Mouse (Mus musculus): ENCODE measurements around the gene Olfr56.
A peak's percentile ranks its signal among the peaks of the same experiment; 100 is the strongest.

Olfr56 gene

DNA sequence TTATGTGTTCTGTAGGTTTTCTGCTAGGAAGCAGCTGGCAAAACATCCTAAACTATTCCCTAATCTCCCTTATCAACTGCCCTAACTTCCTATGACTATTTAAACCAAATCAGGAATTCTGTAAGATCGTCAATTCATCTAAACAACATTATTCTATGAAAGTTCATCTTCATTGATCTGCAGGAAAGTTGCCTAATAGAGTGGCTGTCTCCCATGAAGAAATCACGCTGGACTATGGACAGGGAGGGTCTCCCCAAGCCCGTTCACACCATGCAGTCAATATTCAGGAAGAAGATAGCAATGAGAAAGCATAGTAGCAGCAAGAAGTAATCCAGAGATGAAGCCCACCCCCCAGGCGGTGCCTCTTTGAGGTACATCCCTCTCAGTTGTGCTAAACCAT is 112.5 kb downstream of the Olfr56 start:
- no peak for DNase-seq (ENCODE audit: low read depth, low spot score)

DNA sequence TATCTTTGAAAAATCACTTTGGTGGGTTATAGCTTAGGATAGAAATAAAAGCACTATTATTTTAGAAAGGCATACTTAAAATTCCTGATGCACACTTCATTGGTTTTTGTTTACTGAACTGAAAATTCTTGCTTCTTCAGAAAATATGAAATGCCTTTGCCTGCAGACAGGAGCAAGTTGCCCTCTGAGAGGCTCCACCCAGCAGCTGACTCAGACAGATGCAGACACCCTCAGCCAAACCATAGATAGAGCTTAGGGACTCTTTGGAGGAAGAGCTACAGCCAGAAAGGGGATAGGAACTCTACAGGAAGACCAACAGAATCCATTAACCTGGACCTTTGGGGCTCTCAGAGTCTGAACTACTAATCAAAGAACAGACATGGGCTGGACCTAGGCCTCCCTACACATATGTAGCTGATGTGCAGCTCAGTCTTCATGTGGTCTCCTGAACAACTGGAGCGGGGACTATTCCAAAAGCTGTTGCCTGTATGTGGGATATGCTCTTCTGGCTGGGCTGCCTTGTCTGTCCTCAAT is 113.4 kb downstream of the Olfr56 start:
- DNase-seq (ENCODE audit: low read depth, low spot score) = no peak

DNA sequence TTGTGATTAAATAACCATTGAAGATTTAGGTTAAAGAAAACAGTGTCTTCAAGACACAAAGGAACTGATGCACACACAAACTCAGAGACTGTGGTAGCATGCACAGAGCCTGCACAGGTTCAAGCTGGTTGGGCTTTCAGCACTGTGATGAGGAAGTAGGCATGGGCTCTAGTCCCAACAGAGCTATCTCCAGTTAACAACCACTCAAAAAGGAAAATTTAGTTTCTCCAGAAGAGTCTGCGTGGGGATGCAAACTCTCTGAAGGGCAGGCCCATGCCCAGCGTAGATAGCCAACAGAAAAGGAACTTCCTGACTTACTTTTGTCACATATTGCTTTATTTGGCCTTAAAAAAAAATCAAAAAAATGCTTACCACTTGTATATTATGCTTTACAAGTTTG is 114.1 kb downstream of the Olfr56 start:
- no peak for DNase-seq (ENCODE audit: low read depth, low spot score)

DNA sequence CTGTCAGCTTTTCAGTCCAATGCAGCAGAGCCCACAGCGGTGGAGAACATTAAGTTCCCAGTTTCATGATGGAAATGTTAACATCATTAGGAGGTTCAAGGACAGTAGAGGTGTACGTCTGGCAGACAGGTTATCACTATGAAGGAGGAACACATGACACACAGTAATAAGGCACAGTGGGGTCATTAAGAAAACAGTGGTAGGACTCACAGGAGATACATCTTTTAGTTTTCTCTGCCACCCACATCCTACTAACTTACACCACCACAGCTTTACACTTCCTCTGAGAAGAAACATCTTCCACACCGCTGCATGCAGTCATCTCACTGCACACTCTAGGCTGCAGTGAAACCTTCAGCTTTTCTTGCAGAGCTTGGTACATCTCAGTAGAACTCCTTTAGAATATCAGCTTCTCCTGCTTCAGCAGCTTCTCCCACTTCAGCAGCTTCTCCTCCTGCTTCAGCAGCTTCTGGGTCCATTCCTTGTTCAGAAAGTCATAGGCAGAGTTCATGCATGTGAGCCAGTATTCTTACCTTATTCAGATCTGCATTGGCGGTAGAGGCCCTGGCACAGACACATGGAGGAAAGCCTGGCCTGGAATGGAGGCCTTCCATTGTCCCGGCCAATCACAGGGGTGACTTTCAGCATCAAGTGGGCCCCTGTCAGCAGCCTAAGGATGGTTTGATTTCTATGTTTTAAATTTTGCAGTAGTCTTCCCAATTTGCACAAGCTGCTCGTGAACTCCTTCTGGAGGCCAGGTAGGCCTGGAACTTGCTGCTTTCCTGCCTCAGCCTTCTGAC is 115.4 kb downstream of the Olfr56 start:
- DNase-seq (ENCODE audit: low read depth, low spot score) = no peak

DNA sequence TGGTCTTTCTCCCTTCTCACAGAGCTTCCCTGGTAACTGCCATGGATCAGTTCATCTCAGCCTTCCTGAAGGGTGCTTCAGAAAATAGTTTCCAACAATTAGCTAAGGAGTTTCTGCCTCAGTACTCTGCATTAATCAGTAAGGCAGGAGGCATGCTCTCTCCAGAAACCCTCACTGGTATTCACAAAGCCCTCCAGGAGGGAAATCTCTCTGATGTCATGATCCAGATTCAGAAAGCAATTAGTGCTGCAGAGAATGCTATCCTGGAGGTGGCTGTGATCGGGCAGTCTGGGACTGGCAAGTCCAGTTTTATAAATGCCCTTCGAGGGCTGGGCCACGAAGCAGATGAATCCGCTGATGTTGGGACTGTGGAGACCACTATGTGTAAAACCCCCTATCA is 116.7 kb downstream of the Olfr56 start:
- DNase-seq (ENCODE audit: low read depth, low spot score) = no peak

DNA sequence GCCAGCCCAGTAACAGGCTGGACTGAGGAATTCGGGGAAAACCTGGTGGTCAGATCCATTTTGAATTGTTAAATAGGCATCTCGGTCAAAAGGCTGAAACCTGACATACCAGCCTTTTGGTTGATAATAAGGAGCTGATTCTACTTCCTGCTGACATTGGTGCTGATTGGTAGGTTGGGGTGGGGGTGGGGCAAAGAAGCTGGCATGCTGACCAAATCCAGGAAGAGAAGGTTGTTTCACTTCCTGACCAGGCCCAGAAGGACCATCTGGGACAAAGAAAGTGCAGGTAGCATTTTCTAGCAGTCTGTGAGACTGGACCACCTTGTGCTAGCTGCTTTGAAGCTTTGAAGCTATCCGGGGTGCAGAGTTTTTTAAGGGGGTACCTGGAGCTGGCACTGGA is 121.7 kb downstream of the Olfr56 start:
- DNase-seq (ENCODE audit: low read depth, low spot score) = peak; percentile 24

DNA sequence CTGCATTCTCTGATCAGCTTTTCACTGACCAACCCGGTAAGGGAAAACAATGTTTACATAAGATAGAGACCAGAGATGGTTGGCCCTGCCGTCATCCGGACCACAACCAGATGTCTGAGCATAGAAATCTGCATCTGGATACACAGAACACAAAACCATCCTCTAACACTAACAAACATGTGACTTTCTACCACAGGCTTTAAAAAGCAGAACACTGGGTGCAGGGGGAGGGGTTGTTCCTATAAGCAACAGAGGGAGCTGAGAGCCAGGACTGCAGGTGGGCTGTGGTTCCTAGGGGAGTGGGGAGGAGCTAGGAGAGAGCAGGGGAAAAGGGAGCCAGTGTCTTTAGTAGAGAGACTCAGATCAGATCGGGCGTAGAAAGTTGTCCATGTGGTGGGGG is 122.8 kb downstream of the Olfr56 start:
- peak; percentile 28 for DNase-seq (ENCODE audit: low read depth, low spot score)

DNA sequence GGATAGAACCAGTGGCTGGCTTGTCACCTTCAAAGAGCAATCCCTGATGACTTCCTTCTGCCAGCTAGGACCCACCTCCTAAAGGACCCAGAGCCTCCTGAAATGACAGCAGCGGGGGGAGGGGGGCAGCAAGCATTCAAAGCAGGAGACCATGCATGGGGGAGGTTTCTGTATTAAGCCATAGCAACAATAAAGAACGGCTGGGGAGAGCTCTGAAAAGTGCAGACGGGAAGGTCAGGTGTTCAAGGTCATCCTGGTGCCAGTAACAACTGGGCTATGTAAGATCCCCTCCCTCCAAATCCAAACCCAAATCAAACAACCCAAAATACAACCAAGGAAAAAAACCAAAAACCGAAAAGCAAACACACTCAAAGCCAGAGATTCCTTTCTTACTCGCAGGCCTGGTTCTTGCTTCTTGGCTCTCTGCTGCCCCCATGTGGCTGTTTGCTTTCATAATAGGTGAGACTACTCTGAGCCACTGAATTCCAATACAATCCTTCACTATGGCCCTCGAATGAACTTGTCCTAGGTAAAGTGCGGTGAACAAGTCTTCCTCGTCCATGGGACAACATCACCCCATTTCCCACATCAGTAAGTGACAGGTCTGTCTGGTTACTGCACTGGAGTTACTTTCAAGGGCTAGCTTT is 124.5 kb downstream of the Olfr56 start:
- peak; percentile 90 for DNase-seq (ENCODE audit: low read depth, low spot score)

DNA sequence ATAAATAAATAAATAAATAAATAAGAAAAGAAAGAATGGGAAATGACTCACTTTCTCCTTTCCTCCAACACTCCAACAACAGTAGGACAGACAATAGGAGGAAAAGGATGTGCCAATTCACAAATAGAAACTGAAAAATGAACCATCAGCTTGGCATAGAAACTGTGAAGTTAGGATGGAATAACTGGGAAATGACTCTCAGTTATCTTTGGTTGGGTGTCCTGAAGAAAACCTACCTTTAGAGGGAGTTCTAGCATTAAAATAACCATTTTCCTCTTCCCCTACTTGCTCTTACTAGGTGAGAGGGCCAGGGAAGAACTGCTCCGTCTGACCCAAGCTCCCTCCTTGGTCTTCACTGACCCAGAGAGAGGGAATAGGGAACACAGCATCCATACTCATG is 127.1 kb downstream of the Olfr56 start:
- DNase-seq (ENCODE audit: low read depth, low spot score) = no peak

DNA sequence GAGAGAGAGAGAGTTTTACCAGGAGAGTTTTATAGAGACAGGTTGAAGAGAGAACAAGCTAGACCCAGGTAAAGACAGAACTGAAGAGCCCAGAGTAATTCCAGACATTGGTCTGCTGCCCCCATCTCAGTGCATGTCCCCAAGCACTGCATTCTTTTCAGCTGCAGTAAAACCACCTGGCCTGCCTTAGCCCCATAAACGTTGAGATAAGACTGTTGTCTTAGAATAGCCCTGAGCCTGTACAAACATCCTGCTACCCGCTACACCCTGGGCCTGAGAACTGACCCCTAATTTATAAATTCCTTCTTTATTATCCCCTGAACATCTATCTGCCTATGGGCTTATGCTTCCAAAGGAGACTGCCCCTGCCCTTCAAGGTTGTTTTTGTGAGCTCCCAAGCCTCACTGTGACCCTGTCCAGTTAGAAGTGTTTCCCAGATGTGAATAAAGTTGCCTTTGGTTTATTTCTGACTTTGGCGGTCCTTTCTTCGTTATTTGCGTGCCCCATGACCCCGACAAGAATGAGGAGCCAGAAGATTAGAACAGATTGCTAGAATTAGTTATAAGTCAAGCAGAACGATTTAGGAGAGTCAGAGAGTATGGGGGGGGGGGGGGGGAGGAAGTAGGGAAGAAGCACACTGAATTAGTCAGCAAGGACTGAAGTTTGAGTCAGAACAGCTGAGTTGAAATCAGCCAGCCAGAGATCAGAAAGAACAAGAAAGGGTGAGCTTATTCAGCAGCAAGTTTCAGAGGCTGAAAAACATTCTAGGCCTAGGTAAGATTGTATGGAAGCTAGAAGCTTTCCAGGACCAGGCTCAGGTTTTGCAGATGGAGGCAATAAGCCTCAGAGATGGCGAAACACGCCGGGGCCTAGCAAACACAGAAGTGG is 129.2 kb downstream of the Olfr56 start:
- no peak for DNase-seq (ENCODE audit: low read depth, low spot score)

DNA sequence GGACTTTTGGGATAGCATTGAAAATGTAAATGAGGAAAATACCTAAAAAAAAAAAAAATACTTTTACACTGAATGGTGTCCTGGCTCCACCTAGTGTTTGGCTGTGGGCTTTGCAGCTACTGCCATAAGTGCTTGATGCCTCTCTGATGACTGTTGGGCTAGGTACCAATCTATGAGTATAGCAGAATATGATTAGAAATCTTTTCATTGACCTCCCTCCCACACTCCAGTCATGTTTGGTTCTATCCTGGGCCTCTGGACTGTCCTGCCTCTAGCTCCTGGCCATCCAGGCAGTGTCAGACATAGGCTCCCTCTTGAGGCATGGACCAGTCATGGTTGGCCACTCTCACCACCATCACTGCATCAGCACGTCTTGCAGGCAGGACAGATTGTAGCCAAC is 130.1 kb downstream of the Olfr56 start:
- peak; percentile 35 for DNase-seq (ENCODE audit: low read depth, low spot score)

DNA sequence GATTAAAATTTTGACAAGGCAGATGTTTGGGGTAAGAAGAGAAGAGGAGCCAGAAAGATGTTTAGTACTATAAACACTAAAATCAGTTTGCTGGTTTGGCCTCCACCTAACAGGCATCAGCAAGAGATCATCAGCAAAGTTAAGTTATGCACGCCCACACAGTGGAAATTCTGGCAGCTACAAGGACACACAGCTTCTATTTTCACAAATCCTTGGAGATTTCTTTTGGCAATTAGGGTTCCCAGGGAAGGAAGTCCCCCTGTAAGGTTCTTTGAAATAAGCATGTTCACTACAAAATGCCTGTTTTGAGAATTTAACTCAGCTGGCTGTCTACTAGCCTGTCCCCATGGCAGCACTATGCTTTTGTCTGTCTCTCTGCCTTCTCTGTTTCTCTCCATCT is 132.3 kb downstream of the Olfr56 start:
- DNase-seq (ENCODE audit: low read depth, low spot score) = no peak

DNA sequence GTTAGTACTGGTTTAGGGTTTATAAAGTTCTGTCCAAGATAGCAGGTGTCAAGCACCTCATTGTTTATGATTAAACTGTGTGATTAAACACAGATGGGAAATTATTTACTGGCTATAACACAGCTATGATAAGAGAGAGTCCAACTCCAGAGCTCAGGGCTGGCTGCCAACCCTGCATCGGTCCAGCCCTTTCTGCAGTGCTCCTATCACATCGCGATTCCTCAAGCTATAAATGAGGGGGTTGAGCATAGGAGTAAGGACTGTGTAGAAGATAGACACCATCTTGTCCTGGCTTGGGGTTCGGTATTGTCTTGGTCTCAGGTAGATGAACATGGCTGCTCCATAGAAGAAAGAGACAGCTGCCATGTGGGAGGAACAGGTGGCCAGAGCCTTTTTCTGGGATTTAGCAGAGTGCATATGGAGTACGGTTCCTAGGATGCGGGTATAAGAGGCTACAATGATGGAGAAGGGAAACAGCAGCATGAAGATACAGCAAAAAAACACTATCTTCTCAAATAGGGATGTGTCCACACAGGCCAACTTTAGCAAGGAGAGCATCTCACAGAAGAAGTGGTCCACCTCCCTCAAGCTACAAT is 134.0 kb downstream of the Olfr56 start:
- DNase-seq (ENCODE audit: low read depth, low spot score) = no peak

DNA sequence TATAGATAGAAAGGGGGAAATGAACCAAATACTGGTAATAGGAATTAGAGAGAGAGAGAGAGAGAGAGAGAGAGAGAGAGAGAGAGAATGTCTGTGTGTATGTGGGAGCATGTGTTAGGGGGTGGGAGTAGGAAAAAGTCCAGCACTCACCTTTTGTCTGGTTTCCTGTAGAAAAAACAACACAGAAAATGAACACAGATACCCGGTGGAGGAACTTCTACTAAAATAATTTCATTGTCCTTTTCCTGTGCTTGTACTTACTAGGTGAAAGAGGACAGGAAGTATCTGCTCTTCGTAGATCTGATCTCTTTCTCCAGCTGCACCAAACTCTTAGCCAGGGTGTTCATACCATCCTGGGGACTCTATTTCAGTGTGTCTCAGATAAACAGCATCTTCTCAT is 135.5 kb downstream of the Olfr56 start:
- no peak for DNase-seq (ENCODE audit: low read depth, low spot score)

DNA sequence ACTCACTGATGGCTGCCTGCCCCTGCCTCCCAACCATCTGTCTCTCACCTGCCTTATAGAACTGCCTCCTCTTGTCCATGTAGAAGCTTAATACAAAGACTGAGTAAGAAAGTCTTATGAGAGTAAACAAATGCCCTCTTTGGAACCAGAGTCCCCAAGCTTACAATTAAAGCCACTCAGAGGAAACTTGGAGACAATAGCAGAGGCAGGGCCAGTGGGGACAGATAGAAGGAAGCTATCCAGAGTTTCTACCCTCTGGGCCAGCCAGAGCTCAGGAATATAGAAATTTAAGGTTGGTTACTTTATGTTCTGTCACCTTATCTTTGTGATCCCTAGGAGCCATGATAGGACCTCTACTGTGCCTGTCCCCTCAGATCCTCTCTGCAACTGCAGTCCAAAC is 136.1 kb downstream of the Olfr56 start, which contains the start of gene Olfr1396:
Gene Olfr1396 (minus strand): TSS at position 101 of the 400 bp plus-strand sequence.
- no peak for DNase-seq (ENCODE audit: low read depth, low spot score)

DNA sequence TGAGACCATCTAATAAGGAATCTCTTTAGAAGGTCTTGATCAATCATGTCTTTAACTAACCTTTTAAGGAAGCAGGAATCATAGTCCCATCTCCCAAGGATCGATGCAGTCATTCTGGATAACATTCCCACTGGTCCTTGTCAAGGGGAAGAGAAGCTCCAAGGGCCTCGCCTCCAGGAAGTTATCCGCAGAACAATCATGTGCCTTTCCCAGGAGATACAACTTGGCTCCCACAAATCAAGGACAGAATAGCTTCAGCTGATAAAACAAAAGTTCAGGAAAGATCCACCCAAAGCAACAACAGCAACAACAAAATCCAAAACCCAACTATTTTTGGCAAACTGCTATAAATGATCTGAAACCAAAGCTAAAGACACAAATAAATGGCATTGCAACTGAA is 140.9 kb downstream of the Olfr56 start:
- no peak for DNase-seq (ENCODE audit: low read depth, low spot score)

DNA sequence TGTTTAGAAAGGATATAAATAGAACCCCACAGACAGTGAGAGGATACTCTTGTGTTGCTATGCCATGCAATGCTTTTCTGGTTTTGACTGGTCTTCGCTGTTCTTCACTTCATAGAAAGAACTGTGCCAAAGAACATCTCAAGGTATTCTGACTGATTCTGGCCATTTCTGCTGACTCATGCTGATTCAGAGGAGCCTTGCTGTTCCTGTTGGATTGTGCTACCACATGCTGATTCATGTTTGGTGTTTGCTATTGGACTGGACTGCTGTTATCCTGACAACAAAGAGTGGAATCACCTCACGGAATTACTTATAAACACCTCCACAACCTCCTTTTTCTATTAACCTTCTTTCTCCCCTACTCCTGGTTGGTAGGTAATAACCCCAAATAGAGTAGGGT is 145.5 kb downstream of the Olfr56 start:
- DNase-seq (ENCODE audit: low read depth, low spot score) = peak; percentile 21

DNA sequence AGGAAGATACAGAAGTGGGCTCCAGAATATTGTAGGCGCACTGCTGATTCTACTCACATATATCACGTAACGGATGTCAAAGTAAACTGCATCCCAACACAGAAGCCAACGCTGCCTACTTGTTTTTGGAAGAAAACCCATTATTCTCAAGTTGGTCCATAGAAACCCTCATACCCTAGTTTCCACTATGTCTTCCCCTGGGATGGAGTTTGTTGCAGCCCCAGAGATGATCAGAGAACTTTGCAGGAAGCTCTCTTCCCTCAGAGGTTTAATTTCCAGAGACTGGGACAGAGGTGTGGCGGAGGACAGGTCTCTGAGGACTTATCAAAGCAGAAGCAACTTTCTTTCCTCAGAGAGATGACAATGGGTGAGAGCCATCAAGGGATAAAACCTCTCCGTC is 163.3 kb downstream of the Olfr56 start, which contains the start of gene Olfr1395:
Gene Olfr1395 (plus strand): TSS at position 301 of the 400 bp plus-strand sequence.
- DNase-seq (ENCODE audit: low read depth, low spot score) = no peak

DNA sequence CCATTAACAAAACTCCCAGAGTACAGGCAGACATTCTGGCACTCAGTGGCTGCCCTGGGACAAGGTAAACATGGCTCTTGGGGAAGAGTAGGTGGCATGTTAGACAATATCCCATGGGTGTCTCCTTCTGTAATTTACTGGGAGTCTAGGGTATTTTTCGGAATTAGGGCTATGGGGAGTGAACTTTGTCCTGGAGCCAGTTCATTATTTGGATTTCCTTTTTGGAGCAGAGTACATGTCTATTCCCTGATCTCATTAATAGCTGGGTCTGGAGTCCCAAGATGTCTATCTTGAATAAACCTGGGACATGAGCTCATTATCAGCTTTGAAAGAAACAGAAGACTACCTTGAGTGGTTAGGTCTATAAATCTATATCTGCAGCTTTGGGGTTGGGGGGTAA is 175.4 kb downstream of the Olfr56 start, which contains the start of gene Olfr1394:
Gene Olfr1394 (plus strand): TSS at position 301 of the 400 bp plus-strand sequence.
- no peak for DNase-seq (ENCODE audit: low read depth, low spot score)

DNA sequence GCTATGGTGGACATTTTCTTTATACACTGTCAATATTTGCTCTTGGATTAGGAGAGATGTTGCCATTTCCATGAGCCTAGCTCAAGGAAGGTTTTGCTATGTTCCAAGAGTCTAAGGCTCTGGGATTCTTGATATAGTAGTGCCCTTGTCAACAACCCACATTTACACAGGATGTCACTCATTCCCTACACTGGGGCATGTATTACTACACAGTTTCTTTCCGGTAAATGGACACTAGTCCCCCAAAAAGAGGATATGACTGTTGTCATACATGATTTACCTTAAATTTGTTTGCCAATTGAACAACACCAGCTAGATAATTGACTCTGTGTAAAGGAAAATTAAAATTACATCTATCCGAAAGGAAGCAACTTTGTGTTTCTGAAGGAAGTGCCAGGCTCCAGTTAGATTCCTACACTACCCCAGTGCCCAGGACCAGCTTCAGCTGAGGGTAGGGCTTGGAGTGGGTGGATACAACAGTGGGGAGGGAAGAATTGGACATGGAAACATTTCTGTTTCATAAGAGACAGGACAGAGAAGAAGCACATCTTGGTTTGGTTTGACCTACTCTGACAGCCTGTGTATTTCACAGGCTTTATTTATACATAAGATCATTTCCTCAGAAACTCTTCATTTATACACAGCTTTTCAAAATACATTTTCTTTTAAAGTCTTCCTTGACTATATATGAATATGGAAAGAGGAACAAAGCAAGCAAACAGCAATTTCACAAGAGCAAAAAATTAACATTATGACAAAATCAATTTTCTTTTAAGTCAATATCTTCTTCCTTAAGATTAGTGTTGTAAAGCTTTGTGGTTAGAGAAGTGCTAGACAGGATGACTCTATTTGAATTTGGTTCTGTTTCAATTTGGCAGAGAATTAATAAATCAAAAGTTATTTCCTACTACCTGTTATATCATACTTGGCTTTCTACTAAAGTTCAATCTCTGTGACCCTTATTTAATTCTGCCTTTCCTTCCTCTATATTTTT is 178.4 kb downstream of the Olfr56 start:
- no peak for DNase-seq (ENCODE audit: low read depth, low spot score)
